Mouse (Mus musculus): Measurements from ENCODE around the gene Tab1.

Gene Tab1

DNA sequence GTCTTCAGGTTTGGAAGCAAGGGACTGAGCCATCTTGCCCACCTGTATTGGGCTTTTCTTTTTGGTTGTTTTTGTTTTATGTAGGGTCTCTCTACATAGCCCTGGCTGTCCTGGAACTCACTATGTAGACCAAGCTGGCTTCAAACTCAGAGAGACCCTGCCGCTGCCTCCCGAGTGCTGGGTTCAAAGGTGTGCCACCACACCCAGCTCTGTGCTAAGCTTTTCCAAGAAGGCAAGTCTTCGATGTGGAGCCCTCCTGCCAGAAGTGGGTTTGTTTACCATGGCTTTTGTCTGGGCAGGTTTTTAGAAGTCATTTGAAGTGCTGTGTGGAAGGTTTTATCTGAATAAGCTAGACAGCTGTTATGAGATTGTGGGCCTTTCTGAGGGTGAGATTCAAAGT lies 8.0 kb downstream of the Tab1 start:
- no peak for DNase-seq

- no peak for DNase-seq
These were observed 9.2 kb downstream of the Tab1 start for GRCm38 (mm10) chr15:80142130-80142529.

- DNase-seq: no peak
These were observed 10.8 kb downstream of the Tab1 start for GRCm38 (mm10) chr15:80143760-80144159.

DNA sequence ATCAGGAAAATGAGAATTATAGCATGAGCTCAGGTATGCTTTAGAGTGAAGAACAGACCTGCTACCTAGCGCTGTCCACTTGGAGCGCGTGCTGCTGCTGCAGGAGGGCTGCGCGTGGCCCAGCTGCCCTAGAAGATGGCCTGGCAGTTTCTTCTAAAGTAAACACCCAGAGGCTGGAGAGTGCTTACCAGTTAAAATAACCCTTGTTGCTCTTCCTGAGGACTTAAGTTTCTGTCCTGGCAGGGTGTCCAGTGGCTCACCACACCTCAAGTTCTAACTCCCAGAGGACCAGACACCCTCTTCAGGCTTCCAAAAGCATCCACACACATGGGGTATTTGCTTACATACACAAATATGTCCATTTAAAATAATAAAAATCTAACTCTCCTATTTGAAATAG lies 12.5 kb downstream of the Tab1 start:
- DNase-seq: no peak

DNA sequence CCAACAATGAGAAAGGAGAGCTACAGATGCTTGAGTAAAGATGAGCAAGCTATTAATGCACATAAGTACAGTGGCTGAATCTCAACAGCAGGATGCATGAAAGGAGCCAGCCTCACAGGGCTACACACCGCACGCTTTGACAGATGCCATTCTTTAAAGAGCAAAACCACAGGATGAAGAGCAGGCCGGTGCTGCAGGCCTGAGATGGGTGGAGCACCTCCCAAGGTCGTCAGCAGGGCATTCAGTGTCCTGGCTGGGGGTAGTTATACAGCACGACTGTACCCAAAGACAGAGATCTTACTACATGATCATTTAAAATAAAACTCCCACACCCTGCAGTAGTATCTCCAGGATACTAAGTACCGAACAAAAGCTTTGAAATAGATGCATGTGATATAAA lies 13.2 kb downstream of the Tab1 start:
- no peak for DNase-seq

GRCm38 (mm10) chr15:80147090-80147489 lies 14.2 kb downstream of the Tab1 start:
- DNase-seq: no peak

- no peak for DNase-seq
These were observed 14.6 kb downstream of the Tab1 start for GRCm38 (mm10) chr15:80147511-80147910.

DNA sequence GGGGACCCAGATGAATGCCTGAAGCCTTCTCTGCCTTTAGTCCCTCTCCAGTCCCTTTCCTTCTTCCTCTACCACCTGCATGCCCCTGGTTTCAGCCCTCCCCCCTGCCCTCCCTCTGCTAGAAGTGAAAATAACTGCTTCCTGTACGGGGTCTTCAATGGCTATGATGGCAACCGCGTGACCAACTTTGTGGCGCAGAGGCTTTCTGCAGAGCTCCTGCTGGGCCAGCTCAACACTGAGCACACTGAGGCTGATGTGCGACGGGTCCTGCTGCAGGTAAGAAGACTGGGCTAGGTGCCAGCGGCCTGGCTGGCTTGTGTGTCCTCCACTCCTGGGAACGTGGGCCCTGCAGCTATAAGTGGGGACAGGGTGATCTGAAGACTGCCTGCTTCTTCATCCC lies 15.6 kb downstream of the Tab1 start:
- no peak for DNase-seq

DNA sequence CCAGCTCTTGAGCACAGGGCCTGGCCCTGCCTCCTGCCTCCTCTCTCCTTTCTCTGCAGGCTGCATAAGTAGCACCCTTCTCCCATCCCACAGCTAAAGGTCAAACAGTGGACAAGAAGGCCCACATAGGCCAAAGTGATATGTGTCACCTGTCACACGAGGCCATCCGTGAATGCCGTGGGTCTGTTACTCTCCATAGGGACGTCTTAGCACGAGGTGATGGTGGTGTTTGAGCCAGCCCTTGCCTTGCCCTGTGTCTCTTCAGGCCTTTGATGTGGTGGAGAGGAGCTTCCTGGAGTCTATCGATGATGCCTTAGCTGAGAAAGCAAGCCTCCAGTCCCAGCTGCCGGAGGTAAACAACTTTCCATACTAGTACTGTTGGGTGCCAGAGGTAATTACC lies 16.6 kb downstream of the Tab1 start:
- DNase-seq: no peak

DNA sequence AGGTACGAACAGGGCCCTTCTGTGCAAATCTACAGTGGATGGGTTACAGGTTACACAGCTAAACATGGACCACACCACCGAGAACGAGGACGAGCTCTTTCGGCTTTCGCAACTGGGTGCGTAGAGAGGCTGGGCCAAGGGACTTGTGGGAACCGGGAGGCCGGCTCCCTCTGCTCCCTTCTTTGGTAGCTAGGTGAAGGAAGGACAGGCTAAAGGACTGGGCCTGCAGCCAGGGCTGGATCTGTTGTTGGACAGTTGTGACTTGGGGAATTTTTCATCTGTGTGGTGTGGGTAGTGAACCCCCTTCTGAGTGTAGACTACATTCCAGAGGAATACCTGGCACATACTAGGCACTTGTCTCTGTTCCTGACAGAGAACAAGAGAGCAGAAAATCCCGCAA lies 19.7 kb downstream of the Tab1 start:
- DNase-seq: peak; percentile 95

GRCm38 (mm10) chr15:80153757-80154156 lies 20.8 kb downstream of the Tab1 start:
- DNase-seq: no peak

GRCm38 (mm10) chr15:80155707-80156106 lies 22.8 kb downstream of the Tab1 start:
- DNase-seq: peak; percentile 76

GRCm38 (mm10) chr15:80157197-80157943 lies 24.4 kb downstream of the Tab1 start:
- peak; percentile 89 for DNase-seq

GRCm38 (mm10) chr15:80158001-80158706 lies 25.2 kb downstream of the Tab1 start:
- peak; percentile 88 for DNase-seq

DNA sequence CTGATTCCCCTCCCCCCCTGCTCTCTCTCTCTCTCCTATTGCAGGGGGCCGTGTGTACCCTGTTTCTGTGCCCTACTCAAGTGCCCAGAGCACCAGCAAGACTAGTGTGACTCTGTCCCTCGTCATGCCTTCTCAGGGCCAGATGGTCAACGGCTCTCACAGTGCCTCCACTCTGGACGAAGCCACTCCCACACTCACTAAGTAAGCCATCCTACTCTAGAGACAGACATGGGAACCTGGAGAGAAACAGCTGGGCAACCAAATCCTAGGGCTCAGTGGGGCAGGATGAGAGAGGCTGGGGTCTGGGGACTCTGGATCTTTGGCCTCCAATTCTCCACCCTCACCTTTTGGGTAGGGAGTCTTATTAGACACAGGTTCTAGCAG lies 25.8 kb downstream of the Tab1 start:
- peak; percentile 80 for DNase-seq

DNA sequence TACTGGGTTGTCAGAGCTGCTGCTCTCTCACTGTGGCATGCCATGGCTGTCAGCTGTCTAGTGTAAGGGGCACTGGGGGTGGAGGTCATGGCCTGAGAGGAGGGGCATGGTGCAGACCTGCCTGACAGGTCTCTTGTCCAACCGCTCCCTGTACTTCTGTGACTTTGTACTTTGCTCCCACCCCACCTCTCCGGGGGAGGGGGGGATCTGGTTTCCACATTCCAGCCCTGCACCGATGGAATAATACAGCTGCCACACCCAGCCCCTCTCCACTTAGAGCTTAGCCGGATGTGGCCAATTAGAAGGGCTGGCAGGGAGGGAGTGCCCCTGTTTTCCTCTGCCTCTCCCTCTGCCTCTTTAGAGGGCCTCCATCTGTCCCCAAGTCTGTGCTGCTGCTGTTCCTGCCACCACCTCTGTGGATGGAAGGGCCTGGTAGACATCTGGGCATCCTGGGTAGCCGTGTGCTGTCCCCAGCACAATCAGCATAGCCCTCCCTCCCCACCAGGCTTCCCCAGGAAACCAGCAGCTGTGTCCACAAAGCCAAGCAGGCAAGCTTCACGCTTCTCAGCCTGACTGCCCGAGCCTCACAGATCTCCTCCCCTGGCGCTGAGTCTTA lies 26.5 kb downstream of the Tab1 start:
- peak; percentile 92 for DNase-seq

DNA sequence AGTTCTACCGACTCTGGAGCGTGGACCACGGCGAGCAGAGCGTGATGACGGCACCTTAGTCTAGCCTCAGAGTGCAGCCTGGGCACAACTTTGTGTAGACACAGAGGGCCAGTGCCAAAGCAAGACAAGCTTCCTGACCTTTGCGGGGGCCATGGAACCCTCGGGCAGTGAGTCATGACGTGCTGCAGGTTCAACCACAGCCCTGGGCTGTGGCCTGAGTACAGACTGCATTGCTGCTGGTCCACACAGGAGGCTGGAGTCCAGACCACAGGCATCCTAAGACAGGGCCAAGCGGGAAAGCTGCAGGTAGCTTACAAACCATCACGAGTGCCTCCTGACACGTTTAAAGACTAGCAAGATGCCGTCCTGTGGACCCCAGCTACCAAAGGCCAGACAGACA lies 27.3 kb downstream of the Tab1 start:
- DNase-seq: peak; percentile 88

DNA sequence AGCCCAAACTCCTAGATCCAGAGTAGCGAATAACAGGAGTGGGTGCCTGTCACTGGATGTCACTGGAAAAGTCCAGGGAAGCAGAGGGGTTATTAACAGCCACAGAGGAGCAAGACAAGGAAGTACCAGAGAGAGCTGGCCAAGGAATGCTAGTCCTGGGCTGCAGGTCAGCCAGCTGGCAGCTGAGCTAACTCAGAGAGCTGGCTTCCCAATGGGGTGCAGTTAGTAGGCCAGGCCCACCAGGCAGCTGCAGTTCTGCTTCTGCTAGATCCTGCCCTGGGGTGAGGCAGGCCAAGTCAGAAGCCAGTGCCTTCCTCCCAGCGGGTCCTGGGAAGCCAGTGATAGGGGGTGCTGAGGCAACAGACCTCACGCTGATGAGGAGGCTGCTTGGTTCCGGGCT lies 27.8 kb downstream of the Tab1 start:
- DNase-seq: peak; percentile 96

- DNase-seq: no peak
These were observed 28.3 kb downstream of the Tab1 start for GRCm38 (mm10) chr15:80161199-80161598.

GRCm38 (mm10) chr15:80162401-80162964 lies 29.6 kb downstream of the Tab1 start:
- DNase-seq: peak; percentile 88

- DNase-seq: peak; percentile 89
These were observed 30.3 kb downstream of the Tab1 start for GRCm38 (mm10) chr15:80163274-80163673.

DNA sequence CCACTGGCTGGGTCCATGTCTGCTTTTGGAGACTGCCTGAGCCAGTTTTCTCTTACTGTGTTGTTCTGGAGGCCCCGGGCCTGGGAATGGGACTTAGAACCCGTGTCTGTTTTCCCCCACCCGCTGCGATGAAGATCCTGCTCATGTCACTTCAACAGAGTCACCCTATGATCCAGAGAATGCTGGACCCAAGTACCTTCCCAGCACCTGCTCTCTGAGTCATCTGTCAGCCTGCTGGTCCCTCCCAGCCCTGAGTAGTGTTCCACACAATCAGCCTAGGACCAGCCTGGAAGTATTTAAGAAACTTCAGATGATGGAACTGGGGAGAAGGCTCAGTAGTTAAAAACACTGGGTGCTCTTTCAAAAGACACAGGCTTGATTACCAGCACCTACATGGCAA lies 30.8 kb downstream of the Tab1 start:
- no peak for DNase-seq

DNA sequence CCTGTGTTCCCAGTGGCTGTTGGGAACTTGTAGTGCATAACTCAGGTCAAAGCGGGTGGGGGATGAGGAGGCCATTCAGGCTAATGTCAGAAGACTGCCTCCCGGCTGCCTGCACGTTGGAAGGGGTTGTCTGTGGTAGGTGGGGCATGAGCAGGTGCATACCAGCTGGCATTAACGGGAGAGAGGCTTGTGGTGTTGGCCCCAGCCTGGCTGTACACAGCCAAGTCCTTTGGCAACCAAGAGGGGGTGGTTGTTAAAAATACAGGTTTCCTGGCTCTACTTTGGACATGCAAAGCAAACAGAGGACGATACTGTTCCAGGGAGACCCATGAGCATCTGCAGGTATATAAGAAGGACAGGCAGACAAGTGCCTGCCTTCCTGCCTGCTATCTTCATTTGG lies 32.5 kb downstream of the Tab1 start:
- peak; percentile 95 for DNase-seq

- no peak for DNase-seq
These were observed 36.6 kb downstream of the Tab1 start for GRCm38 (mm10) chr15:80169484-80169883.

Measured in heart, adult 11 months (tissue).